Mouse (Mus musculus) forebrain, embryonic 11.5 days (tissue): ENCODE measurements at regions not wholly inside any gene's neighbourhood (a gene's known extent, or its start where the extent isn't known, plus 50 kb on each side); places are given as distances from the start of the nearest gene placed in this dataset. TPM values are rescaled to one million over a fixed set of nuclear protein-coding genes. Genes with fewer than 3 reads are reported as not detected.
A peak's percentile ranks its signal among the peaks of the same experiment; 100 is the strongest.

Source experiments
- ATAC-seq: fragments of 200-750 bp; cut with Nextera tagmentation; replicated peaks from 2 replicates; pipeline ENCODE4 v1.8.0; 2017; ENCODE audit warnings: moderate TSS enrichment; ENCODE audit not compliant: low FRiP score
- DNase-seq: peaks from one replicate; pipeline ENCODE4 v3.0.0-alpha.2; 2017; ENCODE audit warnings: low spot score
- H3K27ac ChIP-seq: fragments of 300-500 bp; sonication (generic); 2 replicates; pipeline ENCODE4 v1.5.1; 2014; ENCODE audit warnings: low read depth, low read length
- H3K27me3 ChIP-seq: fragments of 300-500 bp; sonication (generic); 2 replicates; pipeline ENCODE4 v1.6.1; 2014; ENCODE audit warnings: mild to moderate bottlenecking, low read length, mixed read lengths; ENCODE audit not compliant: control insufficient read depth, insufficient read depth
- H3K36me3 ChIP-seq: fragments of 300-500 bp; sonication (generic); 2 replicates; pipeline ENCODE4 v1.6.1; 2014; ENCODE audit warnings: mild to moderate bottlenecking, low read length, moderate library complexity, mixed read lengths; ENCODE audit not compliant: control insufficient read depth, insufficient read depth
- H3K4me1 ChIP-seq: fragments of 300-500 bp; sonication (generic); replicated peaks from 2 replicates; pipeline ENCODE4 v1.6.1; 2014; ENCODE audit warnings: low read length, mixed read lengths; ENCODE audit not compliant: control insufficient read depth, insufficient read depth
- H3K4me2 ChIP-seq: fragments of 300-500 bp; sonication (generic); 2 replicates; pipeline ENCODE4 v1.6.1; 2014; ENCODE audit warnings: low read depth, mild to moderate bottlenecking, low read length, moderate library complexity, mixed read lengths; ENCODE audit not compliant: severe bottlenecking
- H3K4me3 ChIP-seq: fragments of 300-500 bp; sonication (generic); 2 replicates; pipeline ENCODE4 v1.5.1; 2014; ENCODE audit warnings: low read depth, low read length
- H3K9ac ChIP-seq: fragments of 300-500 bp; sonication (generic); 2 replicates; pipeline ENCODE4 v1.6.1; 2014; ENCODE audit warnings: low read length
- H3K9me3 ChIP-seq: fragments of 300-500 bp; sonication (generic); 2 replicates; pipeline ENCODE4 v1.6.1; 2016; ENCODE audit warnings: low read length, mixed read lengths; ENCODE audit not compliant: control insufficient read depth
- WGBS: fragments of 180-500 bp; shearing (Covaris S2); extraction: QIAGEN DNeasy Blood & Tissue Kit; methylation state at CpG from one replicate; pipeline ENCODE4 v1.1.7; 2014; 5-methylcytosine and 5-hydroxymethylcytosine counted together
- microRNA-seq: library from miRNA; unstranded; fragments of <30 nt; microRNA quantifications from one replicate; pipeline ENCODE4, GENCODE M21; 2016; ENCODE audit not compliant: insufficient number of aligned reads

DNA sequence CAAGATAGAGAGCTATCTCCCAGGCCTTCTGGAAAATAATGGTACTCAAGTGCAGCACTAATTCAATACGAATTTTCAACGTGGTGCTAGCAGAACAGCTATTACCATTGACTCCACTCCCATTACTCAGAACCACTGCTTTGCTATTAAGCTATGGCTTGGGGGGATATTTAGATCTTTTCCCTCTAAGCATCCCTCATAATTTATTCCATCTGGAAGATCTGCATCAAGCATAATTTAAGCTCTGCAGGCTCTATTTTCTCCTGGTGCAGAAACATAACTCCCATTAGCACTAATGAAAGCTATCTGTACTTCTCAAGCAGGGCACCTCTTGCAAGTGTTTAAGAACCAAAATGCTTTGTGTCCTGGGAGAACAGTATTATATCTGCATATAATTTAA is 247.0 kb downstream of the S1pr1 start:
- Histone ChIP-seq H3K9me3 (no peaks in the 10 kb centered on the region), H3K4me3 (no peak overlapping the region), H3K4me1 (no peaks in the 10 kb centered on the region), H3K9ac (no peak overlapping the region), H3K36me3 (no peaks in the 10 kb centered on the region), H3K27me3 (no peaks in the 10 kb centered on the region), H3K27ac (no peak overlapping the region), H3K4me2 (no peak overlapping the region)
- whole genome bisulfite sequencing = 63% methylated on average over 2 of the region's 2 CpGs
- ATAC-seq = no peak
- DNase-seq = no peak

DNA sequence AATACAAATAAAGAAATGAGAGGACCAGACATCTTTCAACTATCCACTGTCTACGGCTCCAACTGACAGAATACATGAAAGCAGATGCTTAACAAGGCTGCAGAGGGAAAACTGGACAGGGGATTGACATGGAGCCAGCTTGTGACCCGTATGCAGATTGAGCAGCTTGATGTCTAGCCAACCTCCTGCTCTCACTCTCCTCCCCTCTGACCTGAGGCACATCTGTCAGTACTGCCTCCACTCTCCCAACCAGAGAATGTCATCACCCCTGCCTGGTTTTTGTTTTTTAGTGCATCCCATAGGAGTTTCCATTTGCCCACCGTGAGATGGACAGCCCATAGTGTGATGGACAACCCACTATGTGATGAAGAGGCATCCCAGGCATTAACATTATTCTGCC is 252.2 kb downstream of the S1pr1 start:
- Histone ChIP-seq H3K27me3 (no peaks in the 10 kb centered on the region), H3K9me3 (no peaks in the 10 kb centered on the region), H3K4me1 (no peaks in the 10 kb centered on the region), H3K4me3 (no peak overlapping the region), H3K36me3 (no peaks in the 10 kb centered on the region), H3K9ac (no peak overlapping the region), H3K27ac (no peak overlapping the region), H3K4me2 (no peak overlapping the region)
- DNase-seq = no peak
- ATAC-seq = 0 out of 2 replicates have a peak, but pooled peaks have one; percentile 37
- WGBS = 81% methylated on average over 3 of the region's 3 CpGs

Small RNA genes in the stretch of these regions (microRNA-seq; reads per million reads assigned to microRNA genes)
- not detected for gene Gm25347
